Mouse (Mus musculus) midbrain, embryonic 12.5 days (tissue): ENCODE data around the gene Arhgap1. TPM values are rescaled to one million over a fixed set of nuclear protein-coding genes. Genes with fewer than 3 reads are reported as not detected.

Experiments
- ATAC-seq: fragments of 200-750 bp; cut with Nextera tagmentation; 2 replicates; pipeline ENCODE4 v1.8.0; 2017; ENCODE audit warnings: low read depth, moderate TSS enrichment, moderate library complexity; ENCODE audit not compliant: low FRiP score
- H3K27ac ChIP-seq: fragments of 300-500 bp; sonication (generic); replicated peaks from 2 replicates; pipeline ENCODE4 v1.5.1; 2016; ENCODE audit warnings: mild to moderate bottlenecking
- H3K27me3 ChIP-seq: fragments of 300-500 bp; sonication (generic); 2 replicates; pipeline ENCODE4 v1.6.1; 2016; ENCODE audit warnings: mild to moderate bottlenecking
- H3K36me3 ChIP-seq: fragments of 300-500 bp; sonication (generic); 2 replicates; pipeline ENCODE4 v1.6.1; 2016
- H3K4me1 ChIP-seq: fragments of 300-500 bp; sonication (generic); 2 replicates; pipeline ENCODE4 v1.6.1; 2016
- H3K4me2 ChIP-seq: fragments of 300-500 bp; sonication (generic); replicated peaks from 2 replicates; pipeline ENCODE4 v1.6.1; 2016; ENCODE audit warnings: mild to moderate bottlenecking, moderate library complexity
- H3K4me3 ChIP-seq: fragments of 300-500 bp; sonication (generic); 2 replicates; pipeline ENCODE4 v1.5.1; 2016; ENCODE audit warnings: mild to moderate bottlenecking
- H3K9ac ChIP-seq: fragments of 300-500 bp; sonication (generic); replicated peaks from 2 replicates; pipeline ENCODE4 v1.6.1; 2016; ENCODE audit warnings: mild to moderate bottlenecking, moderate library complexity
- H3K9me3 ChIP-seq: fragments of 300-500 bp; sonication (generic); 2 replicates; pipeline ENCODE4 v1.6.1; 2016; ENCODE audit warnings: mild to moderate bottlenecking
- WGBS: fragments of 180-500 bp; shearing (Covaris S2); methylation state at CpG from one replicate; pipeline ENCODE4 v1.1.7; 2016; 5-methylcytosine and 5-hydroxymethylcytosine counted together
- polyA plus RNA-seq: library from polyadenylated mRNA; unstranded; fragments of >200 nt; fragmentation: Nextera tagmentation; extraction: Ambion mirVana; gene quantifications from 2 replicates; pipeline ENCODE4 v1.2.1, GENCODE M21; 2016

Gene Arhgap1
- polyA plus RNA-seq, 1 experiment from 2014 or later = 88.9 TPM

DNA sequence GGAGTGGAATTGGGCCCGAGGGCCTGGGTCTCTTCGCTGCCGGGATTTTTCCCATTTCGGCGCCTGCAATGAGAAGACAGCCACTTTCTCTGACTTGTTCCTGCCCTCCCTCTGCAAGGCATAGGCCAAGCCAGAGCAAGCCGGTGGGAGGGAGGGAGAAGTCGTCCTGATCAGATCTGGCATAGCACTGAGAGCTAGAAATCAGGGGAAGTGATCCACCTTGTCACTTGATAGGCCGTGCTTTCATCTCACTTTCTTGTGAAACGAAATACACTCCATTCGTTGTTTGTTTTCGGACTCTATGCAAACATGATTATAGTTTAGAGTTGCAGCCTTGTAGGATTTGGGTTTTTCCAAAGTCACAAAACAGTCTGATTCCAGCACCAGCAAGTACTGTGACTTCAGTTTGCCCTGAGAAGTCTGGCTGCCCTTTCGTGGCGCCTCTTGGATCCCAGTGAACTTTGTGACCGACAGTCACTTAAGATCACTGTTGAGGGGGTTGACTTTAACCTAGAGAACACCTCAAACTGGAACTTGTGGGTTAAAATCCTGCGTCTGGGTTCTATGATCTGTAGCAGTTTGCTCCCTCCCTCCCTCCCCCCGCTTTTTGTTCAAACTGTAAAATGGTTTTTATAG is 818 bp downstream of the Arhgap1 start:
- Histone ChIP-seq H3K4me2 (peak overlapping the region; percentile 100), H3K4me3 (peak overlapping the region; percentile 90), H3K9me3 (no peaks in the 10 kb centered on the region), H3K27ac (peak overlapping the region; percentile 80), H3K27me3 (no peaks in the 10 kb centered on the region), H3K9ac (peak overlapping the region; percentile 95), H3K4me1 (peaks cover 28% of the 10 kb centered on the region), H3K36me3 (peaks cover 52% of the 10 kb centered on the region)
- ATAC-seq = peak; percentile 71
- 14% methylated on average over 16 of the region's 16 CpGs for WGBS

DNA sequence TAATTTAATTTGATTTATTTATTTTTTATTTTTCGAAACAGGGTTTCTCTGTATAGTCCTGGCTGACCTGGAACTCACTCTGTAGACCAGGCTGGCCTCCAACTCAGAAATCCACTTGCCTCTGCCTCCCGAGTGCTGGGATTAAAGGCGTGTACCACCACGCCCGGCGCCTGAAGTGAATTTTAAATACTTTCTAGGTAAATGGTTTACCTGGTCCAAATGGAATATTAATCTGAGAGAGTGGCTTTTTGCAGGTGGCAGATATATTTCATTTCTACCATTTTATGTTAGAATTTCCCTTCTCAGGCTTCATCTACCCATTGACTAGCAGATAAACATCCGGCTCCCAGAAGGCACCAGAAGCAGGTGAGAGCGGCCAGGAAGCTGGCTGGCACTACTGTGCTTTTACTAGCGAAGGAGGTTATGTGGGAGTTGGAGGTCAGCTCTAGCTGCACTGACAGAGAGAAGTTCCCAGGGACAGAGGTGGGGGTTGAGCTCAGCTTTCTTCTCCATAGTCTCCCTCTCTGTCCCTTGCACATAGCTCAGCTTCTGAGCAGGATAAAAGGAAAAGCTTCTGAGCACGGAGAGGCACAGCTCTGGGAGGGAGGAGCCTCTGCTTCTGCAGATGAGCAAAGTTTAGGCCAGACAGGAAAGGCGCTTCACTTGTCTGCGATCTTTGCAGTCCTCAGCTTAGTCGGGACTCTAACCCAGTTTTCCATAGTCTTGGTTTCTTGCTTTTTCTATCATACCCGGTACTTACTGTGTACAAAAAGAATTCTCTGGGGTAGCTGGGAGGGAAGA is 2.0 kb downstream of the Arhgap1 start:
- Histone ChIP-seq H3K27ac (no peak overlapping the region), H3K4me2 (no peak overlapping the region), H3K9ac (0 out of 2 replicates have a peak overlapping the region, but pooled peaks have one; percentile 11), H3K27me3 (no peaks in the 10 kb centered on the region), H3K4me1 (peaks cover 28% of the 10 kb centered on the region), H3K36me3 (peaks cover 52% of the 10 kb centered on the region), H3K4me3 (no peak overlapping the region), H3K9me3 (no peaks in the 10 kb centered on the region)
- no peak for ATAC-seq
- WGBS = 87% methylated on average over 14 of the region's 14 CpGs

- H3K36me3 ChIP-seq = peaks cover 52% of the 10 kb centered on the region
- H3K4me1 ChIP-seq = peaks cover 28% of the 10 kb centered on the region
- no peak for ATAC-seq
- H3K27ac ChIP-seq = no peak overlapping the region
- no peaks in the 10 kb centered on the region for H3K9me3 ChIP-seq
- WGBS = 43% methylated on average over 6 of the region's 6 CpGs
- no peak overlapping the region for H3K4me2 ChIP-seq
- no peak overlapping the region for H3K9ac ChIP-seq
- no peak overlapping the region for H3K4me3 ChIP-seq
- H3K27me3 ChIP-seq = no peaks in the 10 kb centered on the region
Measured at GRCm38 (mm10) chr2:91652863-91653262, 3.2 kb downstream of the Arhgap1 start.

- no peak for ATAC-seq
- H3K4me1 ChIP-seq = peaks cover 19% of the 10 kb centered on the region
- peaks cover 59% of the 10 kb centered on the region for H3K36me3 ChIP-seq
- H3K9me3 ChIP-seq = no peaks in the 10 kb centered on the region
- no peak overlapping the region for H3K4me2 ChIP-seq
- H3K27ac ChIP-seq = no peak overlapping the region
- no peaks in the 10 kb centered on the region for H3K27me3 ChIP-seq
- WGBS = 89% methylated on average over 5 of the region's 5 CpGs
- H3K9ac ChIP-seq = no peak overlapping the region
- no peak overlapping the region for H3K4me3 ChIP-seq
Measured at GRCm38 (mm10) chr2:91655388-91655787, 5.7 kb downstream of the Arhgap1 start.

- Histone ChIP-seq H3K27ac (no peak overlapping the region), H3K9me3 (no peaks in the 10 kb centered on the region), H3K4me2 (no peak overlapping the region), H3K27me3 (no peaks in the 10 kb centered on the region), H3K4me3 (no peak overlapping the region), H3K36me3 (peaks cover 59% of the 10 kb centered on the region), H3K9ac (no peak overlapping the region), H3K4me1 (peaks cover 15% of the 10 kb centered on the region)
- 90% methylated on average over 6 of the region's 6 CpGs for WGBS
- ATAC-seq = no peak
Measured at GRCm38 (mm10) chr2:91655827-91656226, 6.2 kb downstream of the Arhgap1 start.

- Histone ChIP-seq H3K9me3 (no peaks in the 10 kb centered on the region), H3K36me3 (peaks cover 65% of the 10 kb centered on the region), H3K4me1 (peaks cover 10% of the 10 kb centered on the region; the same call in 1 of the 2 replicates), H3K27me3 (no peaks in the 10 kb centered on the region), H3K4me3 (no peak overlapping the region), H3K4me2 (no peak overlapping the region), H3K9ac (no peak overlapping the region), H3K27ac (no peak overlapping the region)
- WGBS = 74% methylated on average over 8 of the region's 8 CpGs
- no peak for ATAC-seq
Measured at GRCm38 (mm10) chr2:91656774-91657173, 7.1 kb downstream of the Arhgap1 start.

DNA sequence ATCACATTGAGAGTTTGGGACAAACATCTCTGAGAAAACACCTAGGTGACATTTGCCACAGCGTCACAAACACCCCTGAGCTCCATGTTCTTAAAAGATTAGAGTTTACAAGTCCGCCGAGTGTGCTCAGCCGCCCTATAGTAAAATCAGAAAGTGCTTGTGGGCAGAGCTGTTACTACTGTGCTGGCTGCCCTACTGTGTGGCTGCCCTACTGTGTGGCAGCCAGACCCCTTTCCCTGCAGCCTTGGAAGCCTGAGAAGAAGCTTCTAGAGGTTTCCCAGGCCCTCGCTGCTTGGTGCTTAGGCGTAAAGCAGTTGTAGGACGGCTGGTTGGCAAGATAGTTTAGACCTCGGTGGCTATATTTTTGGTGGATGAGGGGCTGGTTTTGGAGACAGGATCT is 10.0 kb downstream of the Arhgap1 start:
- H3K27ac ChIP-seq = no peak overlapping the region
- peaks cover 76% of the 10 kb centered on the region for H3K36me3 ChIP-seq
- no peak overlapping the region for H3K4me2 ChIP-seq
- 96% methylated on average over 8 of the region's 8 CpGs for WGBS
- H3K4me1 ChIP-seq = no peaks in the 10 kb centered on the region
- H3K9ac ChIP-seq = no peak overlapping the region
- H3K27me3 ChIP-seq = no peaks in the 10 kb centered on the region
- no peaks in the 10 kb centered on the region for H3K9me3 ChIP-seq
- ATAC-seq = no peak
- no peak overlapping the region for H3K4me3 ChIP-seq

DNA sequence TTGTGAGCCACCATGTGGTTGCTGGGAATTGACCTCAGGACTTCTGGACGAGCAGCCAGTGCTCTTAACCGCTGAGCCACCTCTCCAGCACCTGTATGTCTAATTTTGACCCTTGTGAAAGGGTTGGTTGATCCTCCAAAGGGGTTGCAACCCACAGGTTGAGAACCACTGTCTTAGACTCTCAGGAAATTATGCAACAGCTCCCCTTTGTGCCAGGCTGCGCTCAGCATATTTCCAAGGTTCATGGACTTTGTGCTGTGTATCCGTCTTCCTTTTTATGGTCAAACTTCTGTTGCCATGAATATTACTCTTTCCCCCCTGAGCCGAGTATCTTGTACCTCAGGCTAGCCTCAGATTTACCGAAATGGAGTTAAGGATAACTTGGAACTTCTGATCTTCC is 11.3 kb downstream of the Arhgap1 start:
- Histone ChIP-seq H3K36me3 (peaks cover 71% of the 10 kb centered on the region), H3K4me2 (no peak overlapping the region), H3K9ac (no peak overlapping the region), H3K27me3 (no peaks in the 10 kb centered on the region), H3K9me3 (no peaks in the 10 kb centered on the region), H3K4me1 (no peaks in the 10 kb centered on the region), H3K4me3 (no peak overlapping the region), H3K27ac (no peak overlapping the region)
- ATAC-seq = no peak
- 91% methylated on average over 6 of the region's 6 CpGs for WGBS

DNA sequence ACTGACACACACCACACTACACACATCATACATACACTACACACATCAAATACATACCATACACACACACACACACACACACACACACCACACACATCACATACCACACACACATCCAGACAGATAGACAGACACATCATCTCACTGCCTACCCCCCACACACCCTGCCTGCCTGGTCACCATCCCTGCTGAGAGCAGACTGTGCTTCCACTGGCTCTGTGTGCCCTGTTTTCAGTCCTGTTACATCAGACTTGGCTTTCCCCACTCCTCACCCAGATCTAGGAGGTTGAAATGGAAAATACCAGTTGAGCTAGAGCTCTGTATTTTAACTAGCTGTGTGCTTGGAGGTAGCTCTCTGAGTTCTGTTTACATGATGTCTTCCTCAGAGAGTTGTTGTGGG is 15.1 kb downstream of the Arhgap1 start:
- no peak overlapping the region for H3K9ac ChIP-seq
- ATAC-seq = no peak
- no peaks in the 10 kb centered on the region for H3K4me1 ChIP-seq
- H3K4me3 ChIP-seq = no peak overlapping the region
- peaks cover 78% of the 10 kb centered on the region for H3K36me3 ChIP-seq
- no peaks in the 10 kb centered on the region for H3K9me3 ChIP-seq
- no peak overlapping the region for H3K27ac ChIP-seq
- no peak overlapping the region for H3K4me2 ChIP-seq
- H3K27me3 ChIP-seq = no peaks in the 10 kb centered on the region

- H3K4me1 ChIP-seq = no peaks in the 10 kb centered on the region
- WGBS = 95% methylated on average over 6 of the region's 6 CpGs
- ATAC-seq = no peak
- no peak overlapping the region for H3K9ac ChIP-seq
- H3K4me2 ChIP-seq = no peak overlapping the region
- no peaks in the 10 kb centered on the region for H3K9me3 ChIP-seq
- no peaks in the 10 kb centered on the region for H3K27me3 ChIP-seq
- no peak overlapping the region for H3K27ac ChIP-seq
- no peak overlapping the region for H3K4me3 ChIP-seq
- H3K36me3 ChIP-seq = peaks cover 88% of the 10 kb centered on the region
Measured at GRCm38 (mm10) chr2:91666386-91666910, 16.8 kb downstream of the Arhgap1 start.

GRCm38 (mm10) chr2:91667747-91668146 is 18.1 kb downstream of the Arhgap1 start:
- Histone ChIP-seq H3K36me3 (peaks cover 77% of the 10 kb centered on the region), H3K4me2 (no peak overlapping the region), H3K27me3 (no peaks in the 10 kb centered on the region), H3K27ac (no peak overlapping the region), H3K4me1 (no peaks in the 10 kb centered on the region), H3K4me3 (no peak overlapping the region), H3K9me3 (no peaks in the 10 kb centered on the region), H3K9ac (no peak overlapping the region)
- WGBS = 77% methylated on average over 2 of the region's 2 CpGs
- ATAC-seq = no peak

DNA sequence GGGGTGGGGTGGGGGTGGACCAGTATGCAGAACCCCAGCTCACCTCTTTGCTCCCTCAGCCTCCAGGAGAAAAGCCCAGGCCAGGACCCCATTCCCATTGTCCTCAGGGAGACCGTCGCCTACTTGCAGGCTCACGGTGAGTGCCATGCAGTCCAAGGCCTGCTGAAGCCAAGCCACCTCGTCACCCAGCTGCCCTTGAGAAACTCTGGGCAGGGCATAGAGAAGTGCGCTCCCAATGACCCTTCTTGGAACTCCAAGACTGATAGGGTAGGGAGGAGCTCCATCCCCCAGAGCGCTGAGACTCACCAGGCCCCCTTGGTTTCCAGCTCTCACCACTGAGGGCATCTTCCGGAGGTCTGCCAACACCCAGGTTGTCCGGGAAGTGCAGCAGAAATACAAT is 19.7 kb downstream of the Arhgap1 start:
- H3K9me3 ChIP-seq = no peaks in the 10 kb centered on the region
- no peaks in the 10 kb centered on the region for H3K27me3 ChIP-seq
- H3K9ac ChIP-seq = no peak overlapping the region
- 91% methylated on average over 8 of the region's 8 CpGs for WGBS
- ATAC-seq = no peak
- H3K4me3 ChIP-seq = no peak overlapping the region
- H3K27ac ChIP-seq = no peak overlapping the region
- no peaks in the 10 kb centered on the region for H3K4me1 ChIP-seq
- peaks cover 71% of the 10 kb centered on the region for H3K36me3 ChIP-seq
- no peak overlapping the region for H3K4me2 ChIP-seq
